Mouse (Mus musculus) heart, embryonic 15.5 days (tissue): ENCODE measurements at regions not wholly inside any gene's neighbourhood (a gene's known extent, or its start where the extent isn't known, plus 50 kb on each side); places are given as distances from the start of the nearest gene placed in this dataset.

Experiments used
- ATAC-seq: fragments of 200-750 bp; cut with Nextera tagmentation; replicated peaks from 2 replicates; pipeline ENCODE4 v1.8.0; 2017; ENCODE audit warnings: low read depth, moderate TSS enrichment; ENCODE audit not compliant: insufficient number of reproducible peaks, insufficient read depth, low FRiP score
- H3K27ac ChIP-seq: fragments of 300-500 bp; sonication (generic); 2 replicates; pipeline ENCODE4 v1.5.1; 2015; ENCODE audit warnings: mild to moderate bottlenecking, inconsistent platforms
- H3K27me3 ChIP-seq: fragments of 300-500 bp; sonication (generic); 2 replicates; pipeline ENCODE4 v1.6.1; 2015; ENCODE audit warnings: inconsistent platforms
- H3K36me3 ChIP-seq: fragments of 300-500 bp; sonication (generic); 2 replicates; pipeline ENCODE4 v1.6.1; 2015; ENCODE audit warnings: mild to moderate bottlenecking, inconsistent platforms
- H3K4me1 ChIP-seq: fragments of 300-500 bp; sonication (generic); replicated peaks from 2 replicates; pipeline ENCODE4 v1.6.1; 2015; ENCODE audit warnings: inconsistent platforms
- H3K4me2 ChIP-seq: fragments of 300-500 bp; sonication (generic); 2 replicates; pipeline ENCODE4 v1.6.1; 2015; ENCODE audit warnings: inconsistent platforms, mild to moderate bottlenecking, moderate library complexity
- H3K4me3 ChIP-seq: fragments of 300-500 bp; sonication (generic); 2 replicates; pipeline ENCODE4 v1.5.1; 2015; ENCODE audit warnings: mild to moderate bottlenecking, inconsistent platforms
- H3K9ac ChIP-seq: fragments of 300-500 bp; sonication (generic); 2 replicates; pipeline ENCODE4 v1.6.1; 2015; ENCODE audit warnings: mild to moderate bottlenecking, inconsistent platforms
- H3K9me3 ChIP-seq: fragments of 300-500 bp; sonication (generic); replicated peaks from 2 replicates; pipeline ENCODE4 v1.6.1; 2016; ENCODE audit warnings: inconsistent platforms
- WGBS: fragments of 180-500 bp; shearing (Covaris S2); methylation state at CpG from one replicate; pipeline ENCODE4 v1.1.7; 2015; ENCODE audit warnings: mixed read lengths; 5-methylcytosine and 5-hydroxymethylcytosine counted together

DNA sequence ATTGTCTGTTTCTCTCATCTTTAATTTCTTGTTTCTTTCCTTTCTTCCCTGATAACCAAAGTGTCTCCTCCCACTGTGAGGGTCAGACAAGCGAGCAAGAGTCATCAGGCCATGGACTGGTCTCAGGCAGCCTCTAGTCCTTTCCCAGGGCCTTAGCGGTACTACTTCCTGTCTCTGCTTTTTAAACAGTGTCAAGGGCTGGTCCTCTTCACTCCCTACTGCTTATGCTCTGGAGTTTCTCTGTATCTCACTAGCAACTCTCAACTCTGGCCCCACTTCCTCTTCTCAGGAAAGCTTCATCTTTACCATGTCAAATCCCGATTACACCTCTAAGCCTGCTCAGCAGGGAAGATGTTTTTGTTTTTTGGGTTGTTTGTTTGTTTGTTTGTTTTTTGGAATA lies 124.1 kb downstream of the Pten start:
- peaks cover 5% of the 10 kb centered on the region; the same call in 1 of the 2 replicates for H3K4me1 ChIP-seq
- no peaks in the 10 kb centered on the region for H3K27me3 ChIP-seq
- no peak overlapping the region for H3K4me2 ChIP-seq
- H3K27ac ChIP-seq = no peak overlapping the region
- no peaks in the 10 kb centered on the region for H3K9me3 ChIP-seq
- no peak overlapping the region for H3K9ac ChIP-seq
- ATAC-seq = no peak
- H3K36me3 ChIP-seq = no peaks in the 10 kb centered on the region
- H3K4me3 ChIP-seq = no peak overlapping the region
- WGBS = 77% methylated on average over 3 of the region's 3 CpGs

DNA sequence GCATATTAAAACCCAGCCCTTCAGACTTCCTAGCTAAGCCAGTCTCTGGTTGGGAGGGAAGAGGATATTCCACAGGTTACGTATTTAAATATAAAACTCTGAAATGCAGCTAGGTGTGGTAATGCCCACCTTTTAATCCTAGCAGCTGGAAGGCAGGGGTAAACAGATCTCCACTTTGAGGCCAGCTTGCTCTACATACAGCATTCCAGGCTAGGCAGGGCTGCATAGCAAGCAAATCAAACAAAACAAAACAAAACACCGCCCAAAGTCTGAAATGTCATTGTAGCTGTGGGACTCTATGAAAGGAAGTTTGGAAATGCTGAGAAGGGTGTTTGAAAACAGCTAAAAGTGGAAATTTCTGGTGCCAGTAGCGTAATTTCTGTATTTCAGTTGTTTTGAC lies 127.0 kb downstream of the Pten start:
- Histone ChIP-seq H3K9ac (no peak overlapping the region), H3K27ac (no peak overlapping the region), H3K27me3 (no peaks in the 10 kb centered on the region), H3K4me1 (peaks cover 5% of the 10 kb centered on the region; the same call in 1 of the 2 replicates), H3K36me3 (no peaks in the 10 kb centered on the region), H3K9me3 (no peaks in the 10 kb centered on the region), H3K4me2 (no peak overlapping the region), H3K4me3 (no peak overlapping the region)
- ATAC-seq = no peak
- 72% methylated on average over 3 of the region's 3 CpGs for WGBS

DNA sequence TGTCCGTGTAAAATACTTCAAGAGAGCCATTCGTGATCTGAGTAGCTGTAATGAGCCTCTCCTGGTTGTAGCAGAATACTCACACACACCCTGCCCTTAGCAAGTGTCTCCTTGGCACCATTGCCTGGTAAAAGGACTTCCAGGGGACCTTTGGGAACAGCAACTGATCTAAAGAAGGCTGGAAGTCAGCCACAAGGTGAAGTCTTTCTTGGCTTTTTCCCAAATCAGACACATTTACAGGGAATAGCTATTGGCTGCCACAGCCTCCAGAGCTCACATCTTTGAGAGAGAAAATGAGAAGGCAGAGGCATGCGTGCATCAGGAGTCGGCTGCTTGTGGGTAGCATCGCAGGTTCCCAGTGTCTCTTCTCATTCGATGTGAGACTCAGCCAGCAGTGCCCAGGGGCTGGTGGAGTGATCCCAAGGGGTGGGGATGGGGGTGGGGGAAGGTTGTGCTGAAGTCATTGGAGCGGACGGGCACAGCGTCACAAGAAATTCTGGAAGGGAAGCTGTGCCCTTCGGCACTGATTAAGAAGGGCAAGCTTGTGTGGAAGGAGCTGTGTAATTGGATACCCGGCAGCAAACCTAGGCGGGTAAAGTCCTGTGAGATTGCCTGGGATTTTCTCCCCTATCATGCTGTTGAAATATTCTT lies 128.3 kb downstream of the Pten start:
- Histone ChIP-seq H3K4me2 (peak overlapping the region; percentile 28; the same call in 1 of the 2 replicates), H3K27ac (no peak overlapping the region), H3K27me3 (no peaks in the 10 kb centered on the region), H3K9me3 (no peaks in the 10 kb centered on the region), H3K36me3 (no peaks in the 10 kb centered on the region), H3K4me3 (no peak overlapping the region), H3K4me1 (peaks cover 5% of the 10 kb centered on the region; the same call in 1 of the 2 replicates), H3K9ac (no peak overlapping the region)
- no peak for ATAC-seq
- 35% methylated on average over 12 of the region's 12 CpGs for WGBS

DNA sequence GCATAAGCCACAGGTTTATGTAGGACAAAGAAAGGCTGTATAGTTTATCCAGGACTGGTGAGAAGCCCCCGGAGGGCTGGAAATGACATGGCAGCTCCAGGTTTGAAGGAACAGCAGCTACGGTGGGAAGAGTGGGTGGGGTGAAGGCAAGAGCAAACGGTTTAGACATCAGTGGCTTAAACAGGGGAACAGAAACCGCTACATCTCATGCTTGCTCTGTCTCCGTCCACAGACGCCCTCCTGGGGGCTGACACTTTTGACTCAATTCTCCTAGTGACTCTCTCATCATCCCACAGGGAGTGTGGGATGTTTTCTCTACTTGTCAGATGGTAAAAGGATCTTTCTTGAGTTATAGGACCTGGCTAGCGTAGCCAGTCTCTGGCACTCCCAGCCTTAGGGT lies 129.9 kb downstream of the Pten start:
- no peak for ATAC-seq
- H3K9ac ChIP-seq = no peak overlapping the region
- no peaks in the 10 kb centered on the region for H3K27me3 ChIP-seq
- no peaks in the 10 kb centered on the region for H3K36me3 ChIP-seq
- H3K27ac ChIP-seq = no peak overlapping the region
- H3K4me1 ChIP-seq = peaks cover 5% of the 10 kb centered on the region; the same call in 1 of the 2 replicates
- H3K4me3 ChIP-seq = no peak overlapping the region
- 72% methylated on average over 7 of the region's 7 CpGs for WGBS
- no peak overlapping the region for H3K4me2 ChIP-seq
- H3K9me3 ChIP-seq = no peaks in the 10 kb centered on the region

DNA sequence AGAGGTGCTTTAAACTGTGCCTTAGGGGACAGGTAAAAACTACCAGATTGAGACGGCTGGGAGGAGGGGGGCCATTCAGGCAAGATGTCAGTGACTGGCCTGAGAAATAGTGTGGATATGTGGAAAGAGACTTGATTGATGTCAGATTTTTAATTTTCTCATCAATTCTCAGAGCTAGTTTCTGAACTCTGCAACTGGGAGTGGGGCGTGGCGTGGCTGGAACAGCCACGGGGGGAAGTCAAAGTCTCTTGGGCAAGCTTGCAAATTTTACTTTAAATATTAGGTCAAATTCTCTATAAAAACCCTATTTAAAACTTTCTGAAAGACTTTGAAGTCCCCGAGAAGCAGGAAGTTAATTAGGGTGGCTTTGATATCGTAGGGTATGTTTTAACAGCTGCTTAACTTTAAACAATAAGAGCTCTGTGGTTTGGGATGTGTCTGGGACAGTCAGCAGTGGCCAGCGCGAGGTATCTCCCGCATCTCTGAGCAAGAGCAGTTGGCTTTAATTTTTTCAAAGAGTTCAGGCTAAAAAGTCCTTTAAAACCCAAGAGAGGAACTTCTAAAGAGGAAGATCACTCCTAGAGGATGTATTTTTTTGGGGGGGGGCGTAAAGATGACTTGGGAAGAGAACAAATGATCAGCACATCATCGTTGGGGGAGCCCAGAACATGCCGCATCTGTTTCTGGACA lies 131.5 kb downstream of the Pten start:
- WGBS = 57% methylated on average over 12 of the region's 12 CpGs
- Histone ChIP-seq H3K9me3 (no peaks in the 10 kb centered on the region), H3K27me3 (no peaks in the 10 kb centered on the region), H3K27ac (no peak overlapping the region), H3K4me1 (peaks cover 5% of the 10 kb centered on the region; the same call in 1 of the 2 replicates), H3K4me3 (no peak overlapping the region), H3K4me2 (no peak overlapping the region), H3K9ac (no peak overlapping the region), H3K36me3 (no peaks in the 10 kb centered on the region)
- ATAC-seq = no peak

DNA sequence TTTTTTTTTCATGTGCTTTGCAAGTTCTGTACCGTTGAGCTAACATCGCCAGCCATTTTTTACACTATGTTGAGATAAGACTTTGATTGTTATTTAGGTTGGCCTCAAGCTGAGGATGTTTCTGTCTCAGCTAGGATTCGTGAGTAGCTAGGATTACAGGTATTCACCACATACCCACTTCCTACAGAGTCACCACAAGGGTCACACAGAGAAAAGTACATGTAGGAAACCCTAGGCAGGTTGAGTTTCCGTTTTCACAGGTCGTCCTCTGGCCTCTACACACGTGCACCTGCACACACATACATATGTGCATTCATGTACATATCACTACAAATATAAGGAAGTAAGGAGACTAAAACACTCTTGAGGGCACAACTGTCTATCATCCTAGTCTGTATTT lies 133.5 kb downstream of the Pten start:
- Histone ChIP-seq H3K27ac (no peak overlapping the region), H3K4me1 (no peaks in the 10 kb centered on the region; the same call in 1 of the 2 replicates), H3K9ac (no peak overlapping the region), H3K4me3 (no peak overlapping the region), H3K27me3 (no peaks in the 10 kb centered on the region), H3K4me2 (no peak overlapping the region), H3K36me3 (no peaks in the 10 kb centered on the region), H3K9me3 (no peaks in the 10 kb centered on the region)
- ATAC-seq = no peak
- 80% methylated on average over 6 of the region's 6 CpGs for WGBS

DNA sequence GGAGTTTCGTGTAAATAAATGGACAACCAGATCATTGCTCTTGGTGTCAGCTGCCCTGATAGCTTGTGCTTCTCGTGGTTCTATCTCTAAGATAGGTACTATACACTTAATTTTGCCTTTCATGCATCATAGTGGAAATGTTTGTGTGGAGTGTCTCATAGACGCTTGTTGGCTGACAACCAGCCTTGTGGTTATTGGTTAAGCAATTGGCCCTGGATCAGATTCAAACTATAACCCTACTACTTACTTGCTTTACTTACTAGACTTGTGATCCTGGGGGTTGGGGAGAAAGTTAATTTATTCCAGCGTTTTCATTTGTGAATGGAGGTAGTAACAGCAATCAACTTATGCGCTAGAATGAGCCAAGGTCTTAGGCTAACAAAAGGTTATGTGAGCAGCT lies 135.2 kb downstream of the Pten start:
- no peak overlapping the region for H3K4me2 ChIP-seq
- H3K4me3 ChIP-seq = no peak overlapping the region
- H3K9ac ChIP-seq = no peak overlapping the region
- no peak overlapping the region for H3K27ac ChIP-seq
- no peaks in the 10 kb centered on the region for H3K27me3 ChIP-seq
- 82% methylated on average over 5 of the region's 5 CpGs for whole genome bisulfite sequencing
- H3K4me1 ChIP-seq = no peaks in the 10 kb centered on the region
- H3K9me3 ChIP-seq = no peaks in the 10 kb centered on the region
- no peak for ATAC-seq
- H3K36me3 ChIP-seq = no peaks in the 10 kb centered on the region

DNA sequence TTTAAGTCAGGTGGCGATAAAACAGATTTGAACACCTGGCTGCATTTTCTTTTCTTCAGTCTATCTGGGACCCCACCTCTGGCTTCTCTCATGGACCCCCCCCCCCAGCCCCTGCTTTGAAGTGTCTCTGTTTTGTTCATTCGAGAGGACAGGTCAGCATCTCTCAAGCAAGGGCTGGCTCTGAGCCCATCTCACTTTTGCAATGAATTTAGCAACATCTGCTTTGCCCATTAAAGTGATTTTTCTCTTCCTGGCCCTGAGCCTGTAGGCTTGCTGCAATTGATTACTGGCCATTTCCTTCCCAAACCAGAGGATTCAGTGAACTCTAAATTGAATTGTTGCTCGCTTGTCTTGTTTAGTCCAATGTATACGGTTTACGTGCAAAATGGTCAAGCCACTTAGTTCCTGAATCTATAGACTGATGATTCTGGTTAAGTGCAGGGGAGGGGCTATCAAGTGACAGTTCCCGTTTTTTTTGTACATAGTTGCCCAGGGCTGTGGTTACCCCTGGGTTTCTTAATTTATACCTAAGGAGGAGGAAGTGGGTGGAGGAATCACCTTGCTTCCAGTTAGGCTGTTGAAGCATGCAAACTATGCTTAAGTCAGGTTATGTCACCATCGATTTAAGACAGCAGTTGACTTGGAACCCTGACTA lies 146.3 kb downstream of the Pten start:
- Histone ChIP-seq H3K4me1 (peaks cover 22% of the 10 kb centered on the region), H3K4me2 (no peak overlapping the region), H3K36me3 (no peaks in the 10 kb centered on the region), H3K9ac (no peak overlapping the region), H3K27ac (no peak overlapping the region), H3K9me3 (no peaks in the 10 kb centered on the region), H3K27me3 (no peaks in the 10 kb centered on the region), H3K4me3 (no peak overlapping the region)
- no peak for ATAC-seq
- 68% methylated on average over 7 of the region's 7 CpGs for WGBS

DNA sequence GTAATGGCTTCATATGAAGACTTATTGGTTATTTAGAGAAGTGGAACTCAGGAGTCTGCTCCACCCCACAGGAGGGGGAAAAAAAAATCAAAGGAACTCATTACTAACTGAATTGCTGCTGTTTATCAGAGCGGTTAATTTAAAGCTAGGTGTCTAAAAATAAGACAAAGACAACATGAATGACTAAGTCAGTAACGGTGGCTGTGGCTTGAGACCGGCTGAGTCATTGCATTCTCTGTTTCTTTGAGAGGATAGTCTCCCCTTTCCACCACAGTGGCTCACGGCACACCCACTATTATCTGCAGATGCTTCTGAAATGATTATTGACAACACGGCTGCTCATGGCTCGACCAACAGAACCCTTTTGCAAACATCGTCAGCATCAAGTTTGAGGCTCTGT lies 147.2 kb downstream of the Pten start:
- Histone ChIP-seq H3K27me3 (no peaks in the 10 kb centered on the region), H3K36me3 (no peaks in the 10 kb centered on the region), H3K4me2 (no peak overlapping the region), H3K9ac (no peak overlapping the region), H3K27ac (no peak overlapping the region), H3K4me1 (peaks cover 22% of the 10 kb centered on the region), H3K4me3 (no peak overlapping the region), H3K9me3 (no peaks in the 10 kb centered on the region)
- no peak for ATAC-seq
- WGBS = 60% methylated on average over 7 of the region's 7 CpGs

DNA sequence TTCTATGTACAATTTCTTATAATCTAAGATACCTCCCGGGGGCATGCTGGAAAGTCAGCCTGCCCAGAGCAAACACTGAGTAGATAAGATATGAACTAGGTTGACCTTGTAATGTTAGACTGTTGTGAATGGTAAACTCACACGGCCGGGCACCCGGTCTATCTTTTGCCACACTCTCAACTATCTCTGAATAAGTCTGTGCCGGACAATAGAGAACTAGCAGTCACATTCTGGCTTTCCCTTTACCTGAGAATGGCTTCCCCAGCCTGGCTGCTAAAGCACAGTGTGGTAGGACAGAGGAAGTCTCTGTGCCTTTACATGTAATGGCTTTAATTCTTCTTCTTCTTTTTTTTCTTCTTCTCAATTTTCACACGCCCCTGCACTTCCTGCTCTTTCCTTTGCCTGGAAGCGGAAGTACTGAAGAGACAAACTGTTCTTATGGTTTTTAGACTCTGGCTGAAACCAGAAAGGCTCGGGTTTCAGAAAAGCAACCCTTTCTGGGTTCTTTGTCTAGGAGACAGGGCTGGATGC lies 148.7 kb downstream of the Pten start:
- H3K9me3 ChIP-seq = no peaks in the 10 kb centered on the region
- H3K36me3 ChIP-seq = no peaks in the 10 kb centered on the region
- ATAC-seq = no peak
- H3K4me2 ChIP-seq = peak overlapping the region; percentile 16
- H3K4me3 ChIP-seq = no peak overlapping the region
- no peak overlapping the region for H3K9ac ChIP-seq
- 14% methylated on average over 8 of the region's 8 CpGs for WGBS
- H3K27ac ChIP-seq = peak overlapping the region; percentile 15; the same call in 1 of the 2 replicates
- H3K4me1 ChIP-seq = peaks cover 22% of the 10 kb centered on the region
- no peaks in the 10 kb centered on the region for H3K27me3 ChIP-seq

DNA sequence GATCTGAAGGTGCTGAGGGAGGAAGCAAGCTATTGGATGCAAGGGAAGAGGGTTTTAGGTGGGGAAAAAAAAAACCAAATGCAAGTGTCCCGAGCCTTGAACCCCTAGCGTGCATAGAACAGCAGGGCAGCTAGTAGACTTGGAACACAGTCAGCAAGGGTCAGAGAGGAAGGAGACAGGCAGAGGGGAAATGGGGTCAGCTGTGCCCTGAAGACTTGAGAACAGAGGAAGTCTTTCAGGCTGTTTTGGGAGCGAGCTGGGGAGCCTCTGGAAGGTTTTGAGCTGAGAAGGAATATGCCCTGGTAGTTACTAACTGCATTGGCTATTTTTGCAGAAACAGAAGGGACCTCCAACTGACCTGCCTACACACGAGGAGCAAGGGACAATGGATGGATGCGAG lies 149.5 kb downstream of the Pten start:
- H3K4me2 ChIP-seq = no peak overlapping the region
- no peaks in the 10 kb centered on the region for H3K27me3 ChIP-seq
- H3K9ac ChIP-seq = no peak overlapping the region
- 78% methylated on average over 5 of the region's 5 CpGs for WGBS
- no peak overlapping the region for H3K4me3 ChIP-seq
- H3K27ac ChIP-seq = no peak overlapping the region
- no peaks in the 10 kb centered on the region for H3K9me3 ChIP-seq
- peaks cover 22% of the 10 kb centered on the region for H3K4me1 ChIP-seq
- ATAC-seq = no peak
- H3K36me3 ChIP-seq = no peaks in the 10 kb centered on the region
